Mouse (Mus musculus) kidney, adult 2 months (tissue): ENCODE results near the gene Rassf2.

Source experiments
- CTCF ChIP-seq: fragments of 200-500 bp; conservative IDR thresholded peaks from 2 replicates; pipeline ENCODE4 v1.5.1; 2011; ENCODE audit warnings: low read depth, mild to moderate bottlenecking, control low read depth, low read length, moderate library complexity, mixed read lengths; ENCODE audit not compliant: insufficient read depth, insufficient read length
- POLR2A ChIP-seq: fragments of 200-500 bp; IDR thresholded peaks from one replicate; pipeline ENCODE4 v1.6.1; 2011; ENCODE audit warnings: low read depth, low read length, control low read depth

DNA sequence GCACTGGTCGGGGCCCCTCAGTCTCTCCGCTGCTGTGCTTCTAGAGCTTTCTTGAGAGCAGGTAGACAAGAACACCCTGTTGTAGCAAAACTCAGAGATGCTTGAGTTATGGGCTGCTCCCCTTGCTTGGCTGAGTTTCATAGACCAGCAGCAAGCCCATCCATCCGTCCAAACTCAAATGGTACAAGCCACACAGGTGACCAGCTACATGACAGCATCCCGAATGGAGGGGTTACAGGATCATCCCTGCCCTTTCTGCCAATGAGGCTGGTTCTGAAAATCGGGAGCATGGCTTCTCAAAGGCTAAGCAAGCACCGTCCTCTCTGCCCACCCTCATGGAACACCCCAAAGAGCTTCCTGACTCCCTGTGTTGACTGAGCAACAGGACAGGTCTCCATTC is 35.1 kb downstream of the Rassf2 start:
- TF ChIP-seq CTCF (no peak), POLR2A (no peak)
